Mouse (Mus musculus) kidney, adult 2 months (tissue): Measurements from ENCODE around the gene Nhsl2.

Experiments
- CTCF ChIP-seq: fragments of 200-500 bp; conservative IDR thresholded peaks from 2 replicates; pipeline ENCODE4 v1.5.1; 2011; ENCODE audit warnings: low read depth, mild to moderate bottlenecking, control low read depth, low read length, moderate library complexity, mixed read lengths; ENCODE audit not compliant: insufficient read depth, insufficient read length
- POLR2A ChIP-seq: fragments of 200-500 bp; IDR thresholded peaks from one replicate; pipeline ENCODE4 v1.6.1; 2011; ENCODE audit warnings: low read depth, low read length, control low read depth

- TF ChIP-seq CTCF (no peak), POLR2A (no peak)
Observed at GRCm38 (mm10) chrX:101930301-101930700, 81.1 kb downstream of the Nhsl2 start.
